Mouse (Mus musculus) cortical plate, adult 2 months (tissue): ENCODE measurements around the gene Trim59.

ENCODE experiments used
- CTCF ChIP-seq: fragments of 200-500 bp; IDR thresholded peaks from 2 replicates; pipeline ENCODE4 v1.5.1; 2011; ENCODE audit warnings: mild to moderate bottlenecking, control low read depth, low read length; ENCODE audit not compliant: insufficient read depth; ENCODE audit errors: extremely low read depth
- POLR2A ChIP-seq: fragments of 200-500 bp; IDR thresholded peaks from 2 replicates; pipeline ENCODE4 v1.6.1; 2011; ENCODE audit warnings: mild to moderate bottlenecking, low read length, control low read depth; ENCODE audit not compliant: insufficient read depth; ENCODE audit errors: extremely low read depth

- TF ChIP-seq POLR2A (no peak), CTCF (no peak)
Observed at GRCm38 (mm10) chr3:69060672-69061071, 16.1 kb upstream of the Trim59 start.
